16 mouse cellular contexts compared by ENCODE assay signal in genomic region chr12:102740285-102740684, GRCm38 (mm10). TPM values are rescaled to one million over a fixed set of nuclear protein-coding genes. Genes with fewer than 3 reads are reported as not detected.
A peak's percentile ranks its signal among the peaks of the same experiment; 100 is the strongest.
DNase-seq lines count a peak whose midpoint lies in the region; TF ChIP-seq lines count a peak whose summit lies in the region.
"Had no signal": no experiment of that assay in that cellular context is flagged by ENCODE, and none has a peak within 500 bp of the region (broad histone marks: within the 10 kb centered on the region; RNA-seq: fewer than 3 reads in every experiment).

No protein-coding gene starts in this region.

- no peak for TF ChIP-seq POLR2A in cortical plate, adult 2 months (IDR thresholded peaks at IDR 0.05; ENCODE audit: extremely low read depth, insufficient read depth, low read length)

- H3K27ac ChIP-seq in layer of hippocampus, adult 2 months = no peak overlapping the region
- no peak overlapping the region for H3K27ac ChIP-seq in cortical plate, adult 2 months (ENCODE audit: insufficient read depth, low read length)
- H3K27ac ChIP-seq: forebrain, embryonic 10.5 days; intestine, embryonic 15.5 days had no signal

- H3K4me3 ChIP-seq in layer of hippocampus, adult 2 months = no peak overlapping the region
- no peak overlapping the region for H3K4me3 ChIP-seq in cortical plate, adult 2 months (ENCODE audit: insufficient read depth, low read length)
- H3K4me3 ChIP-seq: forebrain, embryonic 10.5 days; intestine, embryonic 15.5 days; megakaryocyte, embryonic 14.5 days had no signal

- H3K4me1 ChIP-seq in cortical plate, adult 2 months (ENCODE audit: control insufficient read depth, insufficient read depth, low read length) = peaks cover 11% of the 10 kb centered on the region; the same call in 1 of the 2 replicates

- TF ChIP-seq CTCF in layer of hippocampus, adult 2 months (conservative IDR thresholded peaks at IDR 0.05) = peak; percentile 79
- peak; percentile 34; the same call in 1 of the 2 replicates for TF ChIP-seq CTCF in cortical plate, adult 2 months (IDR thresholded peaks at IDR 0.05; ENCODE audit: extremely low read depth, insufficient read depth, low read length)

- peak; percentile 60 for DNase-seq in cerebellum, adult 9-10 months
- DNase-seq in cerebellum, adult 9-11 months = no peak
- DNase-seq in layer of hippocampus, adult 2 months (ENCODE audit: low spot score in 2 of 2) = no peak
- no peak for DNase-seq in layer of hippocampus, adult 11-12 months (ENCODE audit: low spot score)
- DNase-seq in 416B (ENCODE audit: low read depth) = peak; percentile 59
- no peak for DNase-seq in left cerebral cortex, adult 8-10 months (ENCODE audit: low spot score in 2 of 2)
- no peak for DNase-seq in kidney, postnatal 10 days
- DNase-seq: adrenal gland, adult 8-10 months; cerebellum, postnatal 14 days; heart, adult 18-20 months had no signal

RNA-seq across cellular contexts. Expression of gene Moap1, which starts 3.2 kb away (rescaled TPM):
- total RNA-seq in layer of hippocampus, adult 2 months (2021) = 10 to 100 TPM; 24.3 to 24.9 TPM
- polyA plus RNA-seq in cortical plate, adult 2 months (2012; rRNA removed) = 10.7 and 11.0 TPM in 2 replicates
- total RNA-seq in left cerebral cortex, adult 8-10 months (2022) = 10 to 100 TPM; 29.9 to 37.3 (median 33.4) TPM

RNA-seq across cellular contexts. Expression of gene Tmem251, which starts 3.3 kb away (rescaled TPM):
- 1 to 10 TPM; 5.1 TPM for total RNA-seq in layer of hippocampus, adult 2 months (2021)
- 3.9 and 4.0 TPM in 2 replicates for polyA plus RNA-seq in cortical plate, adult 2 months (2012; rRNA removed)
- total RNA-seq in left cerebral cortex, adult 8-10 months (2022) = 1 to 10 TPM; 5.3 to 6.3 (median 5.9) TPM

RNA-seq across cellular contexts. Expression of gene Gm28051, which starts 17.3 kb away (rescaled TPM):
- total RNA-seq in layer of hippocampus, adult 2 months (2021) = not detected
- not detected in 2 replicates for polyA plus RNA-seq in cortical plate, adult 2 months (2012; rRNA removed)
- not detected for total RNA-seq in left cerebral cortex, adult 8-10 months (2022)
- total RNA-seq: adrenal gland, adult 8-10 months; heart, adult 18-20 months; left cerebral cortex, postnatal 14 days; neutrophil, adult 5-6 weeks had no signal
- polyA plus RNA-seq: forebrain, embryonic 10.5 days; intestine, embryonic 15.5 days had no signal

RNA-seq across cellular contexts. Expression of gene Gon7, which starts 17.3 kb away (rescaled TPM):
- 10 to 100 TPM; 13.2 to 13.4 TPM for total RNA-seq in layer of hippocampus, adult 2 months (2021)
- 10.8 and 11.2 TPM in 2 replicates for polyA plus RNA-seq in cortical plate, adult 2 months (2012; rRNA removed)
- total RNA-seq in left cerebral cortex, adult 8-10 months (2022) = 10 to 100 TPM; 12.7 to 15.0 (median 13.4) TPM

RNA-seq across cellular contexts. Expression of gene Ubr7, which starts 17.5 kb away (rescaled TPM):
- 10 to 100 TPM; 29.8 to 31.3 TPM for total RNA-seq in layer of hippocampus, adult 2 months (2021)
- 31.7 and 33.6 TPM in 2 replicates for polyA plus RNA-seq in cortical plate, adult 2 months (2012; rRNA removed)
- 10 to 100 TPM; 30.1 to 31.7 (median 31.3) TPM for total RNA-seq in left cerebral cortex, adult 8-10 months (2022)

Comparison
In these comparisons a context has a peak if more than half of its experiments do, and no peak if none do; other contexts are left out.
1. DNase-seq: peak in cerebellum, adult 9-10 months (single experiment) and 416B (single experiment); none in cerebellum, adult 9-11 months (single experiment), layer of hippocampus, adult 2 months (0 of 2), layer of hippocampus, adult 11-12 months (single experiment), left cerebral cortex, adult 8-10 months (0 of 2) and kidney, postnatal 10 days (single experiment).